Mouse (Mus musculus) hindbrain, embryonic 13.5 days (tissue): ENCODE data around the gene Myo3a. TPM values are rescaled to one million over a fixed set of nuclear protein-coding genes. Genes with fewer than 3 reads are reported as not detected.

ENCODE experiments used
- microRNA-seq: library from miRNA; unstranded; fragments of <30 nt; microRNA quantifications from one replicate; pipeline ENCODE4, GENCODE M21; 2016
- polyA plus RNA-seq: library from polyadenylated mRNA; unstranded; fragments of >200 nt; fragmentation: Nextera tagmentation; extraction: Ambion mirVana; gene quantifications from 2 replicates; pipeline ENCODE4 v1.2.1, GENCODE M21; 2015

Myo3a gene
- polyA plus RNA-seq, 1 experiment from 2014 or later: not detected

Small RNA genes lying within 50 kb of the gene (microRNA-seq; reads per million reads assigned to microRNA genes)
- gene Gm23636 (not detected), gene Mir3967 (not detected)
